Mouse (Mus musculus) bone marrow, adult 2 months (tissue): Measurements from ENCODE around the gene Gsdme.

Experiments
- CTCF ChIP-seq: fragments of 200-500 bp; IDR thresholded peaks from 2 replicates; pipeline ENCODE4 v1.5.1; 2011; ENCODE audit warnings: low read length, control low read depth; ENCODE audit not compliant: control insufficient read depth, insufficient read depth
- POLR2A ChIP-seq: fragments of 200-500 bp; IDR thresholded peaks from 2 replicates; pipeline ENCODE4 v1.6.1; 2011; ENCODE audit warnings: low read depth, mild to moderate bottlenecking, control low read depth, low read length, borderline replicate concordance; ENCODE audit not compliant: control insufficient read depth

DNA sequence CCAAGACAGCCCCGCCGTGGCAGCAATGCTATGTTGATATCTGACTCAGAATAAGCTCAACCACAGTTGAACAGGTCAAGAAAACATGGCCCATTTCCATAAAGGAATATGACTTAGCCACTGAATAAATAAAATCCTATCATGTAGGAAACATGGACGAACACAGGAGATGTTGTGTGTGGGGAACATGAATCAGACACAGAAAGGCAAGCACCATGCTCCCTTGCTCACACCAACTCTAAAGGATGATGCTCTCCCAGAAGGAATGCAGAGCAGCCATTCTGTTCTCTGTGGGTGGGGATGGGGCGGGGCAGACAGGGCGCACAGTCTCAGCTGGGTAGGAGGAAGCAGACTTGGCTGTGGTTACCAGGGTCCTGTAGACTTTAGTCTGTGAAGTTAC is 38.4 kb downstream of the Gsdme start:
- TF ChIP-seq CTCF (no peak), POLR2A (no peak)
